Mouse (Mus musculus) adipocyte (in vitro differentiated cells): ENCODE measurements at regions not wholly inside any gene's neighbourhood (a gene's known extent, or its start where the extent isn't known, plus 50 kb on each side); places are given as distances from the start of the nearest gene placed in this dataset.

Source experiments
- DNase-seq: peaks from one replicate; pipeline ENCODE4 v3.0.0-alpha.2; 2016; ENCODE audit warnings: low spot score

DNA sequence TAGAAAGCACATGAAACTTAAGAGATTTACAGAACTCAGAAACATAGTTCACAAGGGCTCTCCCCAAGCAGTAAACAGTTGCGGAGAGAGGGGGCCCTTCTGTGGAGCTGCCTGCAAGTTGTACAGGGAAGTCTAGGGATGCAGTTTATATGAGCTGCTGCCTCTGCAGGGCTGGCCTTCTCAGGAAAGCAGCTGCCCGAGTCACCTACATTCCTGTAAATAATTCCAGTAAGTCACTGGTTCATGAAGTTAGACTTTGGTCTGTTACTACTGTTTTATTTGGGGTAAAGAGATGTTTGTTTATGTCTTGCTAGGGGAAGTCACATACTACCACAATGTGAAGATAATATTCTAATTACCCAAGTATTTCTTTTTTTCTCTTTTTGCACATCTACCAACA is 601.1 kb downstream of the Etnk1 start:
- DNase-seq: no peak
